Mouse (Mus musculus) MEL (cell line): ENCODE measurements at regions not wholly inside any gene's neighbourhood (a gene's known extent, or its start where the extent isn't known, plus 50 kb on each side); places are given as distances from the start of the nearest gene placed in this dataset.

Experiments
- BHLHE40 ChIP-seq: IDR thresholded peaks from 2 replicates; pipeline ENCODE4 v1.6.1; 2012; ENCODE audit warnings: low read depth, mild to moderate bottlenecking, inconsistent platforms, low read length, improper control_type of control experiment, borderline replicate concordance
- CTCF ChIP-seq, 3 experiments: IDR thresholded peaks in 2 of 3; conservative IDR thresholded peaks in 1 of 3; 2 replicates each; pipeline ENCODE4 v1.5.1; 2011 to 2012; ENCODE audit warnings: low read length in 3 of 3, low read depth in 2 of 3, mild to moderate bottlenecking in 2 of 3, improper control_type of control experiment in 1 of 3, inconsistent platforms in 1 of 3, mixed read lengths in 1 of 3, moderate library complexity in 1 of 3; ENCODE audit not compliant: control insufficient read depth in 1 of 3, insufficient read depth in 1 of 3, poor library complexity in 1 of 3, severe bottlenecking in 1 of 3
- E2F4 ChIP-seq: IDR thresholded peaks from 2 replicates; pipeline ENCODE4 v1.6.1; 2011; ENCODE audit warnings: low read depth, low read length, improper control_type of control experiment, borderline replicate concordance
- ELF1 ChIP-seq: IDR thresholded peaks from 2 replicates; pipeline ENCODE4 v1.6.1; 2014; ENCODE audit warnings: low read depth, mild to moderate bottlenecking, inconsistent platforms, low read length, improper control_type of control experiment, moderate library complexity
- EP300 ChIP-seq, 2 experiments: IDR thresholded peaks; 2 replicates each; pipeline ENCODE4 v1.6.1; 2011; ENCODE audit warnings: improper control_type of control experiment in 2 of 2, low read length in 2 of 2, low read depth in 1 of 2, mild to moderate bottlenecking in 1 of 2
- GABPA ChIP-seq: IDR thresholded peaks from 2 replicates; pipeline ENCODE4 v1.6.1; 2012; ENCODE audit warnings: low read depth, mild to moderate bottlenecking, inconsistent platforms, low read length, improper control_type of control experiment, moderate library complexity
- HCFC1 ChIP-seq: IDR thresholded peaks from 2 replicates; pipeline ENCODE4 v1.6.1; 2012; ENCODE audit warnings: low read depth, mild to moderate bottlenecking, inconsistent platforms, low read length, improper control_type of control experiment, moderate library complexity
- KAT2A ChIP-seq: conservative IDR thresholded peaks from 2 replicates; pipeline ENCODE4 v1.6.1; 2012; ENCODE audit warnings: low read depth, low read length, improper control_type of control experiment, inconsistent platforms
- MAZ ChIP-seq: IDR thresholded peaks from 2 replicates; pipeline ENCODE4 v1.6.1; 2012; ENCODE audit warnings: low read depth, mild to moderate bottlenecking, inconsistent platforms, low read length, improper control_type of control experiment
- POLR2A ChIP-seq, 2 experiments: IDR thresholded peaks; 2 replicates each; pipeline ENCODE4 v1.6.1; 2011 to 2012; ENCODE audit warnings: low read length in 2 of 2, mild to moderate bottlenecking in 2 of 2, control low read depth in 1 of 2, improper control_type of control experiment in 1 of 2, low read depth in 1 of 2, moderate library complexity in 1 of 2; ENCODE audit not compliant: control insufficient read depth in 1 of 2, insufficient read depth in 1 of 2, poor library complexity in 1 of 2
- TBP ChIP-seq: IDR thresholded peaks from 2 replicates; pipeline ENCODE4 v1.8.0; 2011; ENCODE audit warnings: low read depth, low read length, improper control_type of control experiment
- USF1 ChIP-seq: IDR thresholded peaks from 2 replicates; pipeline ENCODE4 v1.6.1; 2014; ENCODE audit warnings: low read depth, mild to moderate bottlenecking, inconsistent platforms, low read length, improper control_type of control experiment, moderate library complexity

- no peak for TF ChIP-seq CTCF (IDR thresholded peaks at IDR 0.05 in 2 of 3, conservative IDR thresholded peaks at IDR 0.05 in 1 of 3; ENCODE audit: control insufficient read depth in 1 of 3, insufficient read depth in 1 of 3, low read depth in 2 of 3, low read length in 3 of 3, poor library complexity in 1 of 3, severe bottlenecking in 1 of 3)
- no peak for TF ChIP-seq KAT2A
- TF ChIP-seq EP300 (IDR thresholded peaks at IDR 0.05; ENCODE audit: low read depth in 1 of 2, low read length in 2 of 2), result no peak
- no peak for TF ChIP-seq TBP
- TF ChIP-seq POLR2A (IDR thresholded peaks at IDR 0.05; ENCODE audit: control insufficient read depth in 1 of 2, insufficient read depth in 1 of 2, low read depth in 1 of 2, low read length in 2 of 2, poor library complexity in 1 of 2), result no peak
- no peak for TF ChIP-seq BHLHE40
- TF ChIP-seq GABPA, result no peak
- TF ChIP-seq HCFC1, result no peak
- TF ChIP-seq ELF1, result no peak
- TF ChIP-seq USF1, result no peak
- no peak for TF ChIP-seq E2F4
- TF ChIP-seq MAZ, result no peak
Observed at GRCm38 (mm10) chr2:84548625-84549024, 72.0 kb upstream of the Tfpi start.
